Mouse (Mus musculus): ENCODE measurements around the gene Slc36a4. TPM values are rescaled to one million over a fixed set of nuclear protein-coding genes. Genes with fewer than 3 reads are reported as not detected.

Slc36a4 gene
- 0.18 and 0.26 TPM in 2 replicates for polyA plus RNA-seq (2012; ENCODE audit: low replicate concordance)

GRCm38 (mm10) chr9:15709599-15710381 is at the start of gene Slc36a4:
Gene Slc36a4 (plus strand): TSS chr9:15709738.

Other genes with a start within 250 kb of the Slc36a4 start
- 17.2 and 20.9 TPM in 2 replicates for gene Smco4, start 216.3 kb upstream of the Slc36a4 start, polyA plus RNA-seq (2012; ENCODE audit: low replicate concordance)
- 0.09 TPM in 1 of 2 replicates, not detected in the other for gene Deup1, start 81.8 kb upstream of the Slc36a4 start, polyA plus RNA-seq (2012; ENCODE audit: low replicate concordance)
- not detected in 2 replicates for gene Mtnr1b, start 164.8 kb downstream of the Slc36a4 start, polyA plus RNA-seq (2012; ENCODE audit: low replicate concordance)

All from leukemia stem cell, adult 10-12 weeks (primary cell).